Mouse (Mus musculus): Measurements from ENCODE around the gene Galnt9.

Galnt9 gene

GRCm38 (mm10) chr5:110629525-110630120, 85.5 kb downstream of the Galnt9 start:
- no peak for DNase-seq (ENCODE audit: low spot score)

DNA sequence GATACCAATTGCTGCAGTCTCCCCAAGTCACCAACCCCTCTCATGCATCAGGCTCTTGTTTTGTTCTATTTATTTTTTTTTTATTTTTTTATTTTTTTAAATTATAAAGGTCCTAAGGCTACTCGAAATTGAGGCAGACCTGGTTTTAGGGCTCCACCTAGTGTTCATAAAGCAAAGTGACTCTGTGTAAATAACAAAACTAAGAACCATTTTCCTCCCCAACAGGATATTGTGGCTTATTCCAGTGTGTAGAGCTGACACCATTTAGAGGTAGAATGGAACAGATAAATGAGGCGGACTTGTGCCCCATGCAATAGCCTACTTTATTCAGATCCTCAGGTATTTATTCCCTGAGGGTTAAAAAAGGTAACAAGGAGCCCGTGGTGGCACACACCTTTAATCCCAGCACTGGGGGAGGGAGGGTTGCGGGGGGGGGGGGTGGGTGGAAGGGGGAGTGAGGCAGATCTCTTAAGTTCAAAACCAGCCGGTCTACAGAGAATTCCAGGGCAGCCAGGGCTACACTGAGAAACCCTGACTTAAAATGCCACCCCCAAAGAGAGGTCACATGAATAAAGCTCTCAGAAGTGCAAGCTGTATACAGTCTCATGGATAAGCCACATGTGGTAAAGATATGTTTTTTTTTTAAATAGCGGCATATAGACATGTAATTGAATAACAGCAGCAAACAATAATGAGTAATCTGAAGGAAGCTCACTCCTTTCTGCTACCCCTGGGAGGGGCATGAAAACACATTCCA, 92.0 kb downstream of the Galnt9 start:
- no peak for DNase-seq (ENCODE audit: low spot score)

GRCm38 (mm10) chr5:110638306-110639074, 94.3 kb downstream of the Galnt9 start:
- no peak for DNase-seq (ENCODE audit: low spot score)

GRCm38 (mm10) chr5:110639459-110639858, 95.3 kb downstream of the Galnt9 start:
- peak; percentile 50 for DNase-seq (ENCODE audit: low spot score)

DNA sequence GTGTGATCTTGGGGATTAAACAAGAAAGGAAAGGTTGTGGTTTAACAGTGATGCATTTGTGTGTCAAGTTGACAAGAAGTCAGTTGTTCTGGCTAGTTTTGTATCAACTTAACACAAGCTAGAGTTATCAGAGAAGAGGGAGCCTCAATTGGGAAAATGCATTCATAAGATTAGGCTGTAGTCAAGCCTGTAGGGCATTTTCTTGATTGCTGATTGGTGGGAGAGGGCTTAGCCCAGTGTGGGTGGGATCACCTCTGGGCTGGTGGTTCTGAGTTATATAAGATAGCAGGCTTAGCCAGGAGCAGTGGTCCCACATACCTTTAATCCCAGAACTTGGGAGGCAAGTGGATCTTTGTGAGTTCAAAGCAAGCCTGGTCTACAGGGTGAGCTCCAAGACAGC, 102.2 kb downstream of the Galnt9 start:
- no peak for DNase-seq (ENCODE audit: low spot score)

GRCm38 (mm10) chr5:110652719-110653648, 108.8 kb downstream of the Galnt9 start, which contains the start of the genes Noc4l and Ddx51:
Gene Noc4l, minus strand, starts transcription at chr5:110653417.
Gene Ddx51, plus strand, starts transcription at chr5:110653451.
- peak; percentile 98 for DNase-seq (ENCODE audit: low spot score)

DNA sequence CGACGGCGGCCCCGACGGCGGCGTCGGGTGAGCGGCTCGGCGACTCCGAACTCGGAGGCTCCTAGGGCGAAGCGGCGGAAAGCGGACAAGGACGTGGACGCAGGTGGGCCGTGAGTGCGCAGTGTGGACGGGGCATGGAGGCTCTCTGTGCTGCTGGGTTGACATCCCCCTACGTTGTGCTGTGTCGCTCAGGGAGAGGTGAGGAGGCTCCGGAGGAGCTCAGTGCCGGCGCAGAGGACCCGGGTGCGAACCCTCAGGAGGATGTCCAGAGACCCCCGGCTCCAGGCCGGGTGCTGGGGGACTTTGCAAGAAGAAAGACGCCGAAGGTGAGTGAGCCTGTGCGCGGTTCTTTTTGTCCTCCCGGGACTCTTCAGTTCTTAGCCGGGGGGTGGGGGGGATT, 109.5 kb downstream of the Galnt9 start:
- DNase-seq (ENCODE audit: low spot score) = no peak

GRCm38 (mm10) chr5:110659682-110660081, 115.5 kb downstream of the Galnt9 start:
- DNase-seq (ENCODE audit: low spot score) = no peak

DNA sequence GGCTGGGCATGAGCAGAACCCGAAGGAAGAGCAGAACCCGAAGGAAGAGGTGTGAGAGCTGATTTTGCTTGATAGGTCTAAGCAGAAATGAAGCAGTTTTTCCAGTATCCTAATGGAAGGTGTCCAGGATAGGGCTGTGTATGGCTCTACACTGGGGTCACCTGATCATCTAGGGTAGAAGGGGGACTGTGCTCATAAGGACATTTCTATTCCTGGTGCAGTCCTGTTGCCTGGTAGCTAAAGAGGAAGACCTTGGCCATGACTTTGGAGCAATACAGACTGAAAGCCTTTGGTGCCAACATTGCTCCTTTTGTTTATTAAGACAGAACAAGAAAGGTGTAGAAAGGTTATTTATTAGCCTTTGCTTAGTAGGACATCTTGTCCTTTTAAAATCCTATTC, 119.9 kb downstream of the Galnt9 start:
- no peak for DNase-seq (ENCODE audit: low spot score)

DNA sequence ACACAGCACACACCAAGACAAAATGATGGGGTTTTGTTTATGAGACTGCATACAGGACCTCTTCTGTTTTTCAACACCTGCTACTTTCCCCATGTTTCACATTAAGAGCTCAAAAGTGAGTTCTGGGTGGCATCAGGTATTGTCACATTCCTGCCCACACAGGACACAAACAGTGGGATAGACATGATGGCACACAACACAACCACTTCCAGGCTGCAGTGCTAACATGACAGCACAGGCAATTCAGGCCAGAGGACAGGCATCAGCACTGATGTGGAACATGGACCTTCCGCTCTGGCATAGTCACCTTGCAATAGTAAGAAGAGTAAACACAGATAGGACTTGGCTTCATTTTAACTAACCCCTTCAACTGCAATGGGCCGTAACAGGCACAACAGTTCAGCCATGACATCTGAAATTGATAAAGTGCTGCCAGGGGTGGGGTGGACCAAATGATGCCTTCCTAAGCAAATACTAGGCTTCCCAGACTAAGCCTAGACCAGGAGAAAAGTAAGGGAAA, 120.7 kb downstream of the Galnt9 start:
- no peak for DNase-seq (ENCODE audit: low spot score)

- no peak for DNase-seq (ENCODE audit: low spot score)
These were observed 121.4 kb downstream of the Galnt9 start for GRCm38 (mm10) chr5:110665486-110666121.
